Mouse (Mus musculus): ENCODE results near the gene Gm37240.
A peak's percentile ranks its signal among the peaks of the same experiment; 100 is the strongest.
"Not testable (repeated sequence)": the region's sequence is repeated elsewhere in the genome, so short reads cannot be mapped to it uniquely, and the experiment has no call there.

Gm37240 gene

DNA sequence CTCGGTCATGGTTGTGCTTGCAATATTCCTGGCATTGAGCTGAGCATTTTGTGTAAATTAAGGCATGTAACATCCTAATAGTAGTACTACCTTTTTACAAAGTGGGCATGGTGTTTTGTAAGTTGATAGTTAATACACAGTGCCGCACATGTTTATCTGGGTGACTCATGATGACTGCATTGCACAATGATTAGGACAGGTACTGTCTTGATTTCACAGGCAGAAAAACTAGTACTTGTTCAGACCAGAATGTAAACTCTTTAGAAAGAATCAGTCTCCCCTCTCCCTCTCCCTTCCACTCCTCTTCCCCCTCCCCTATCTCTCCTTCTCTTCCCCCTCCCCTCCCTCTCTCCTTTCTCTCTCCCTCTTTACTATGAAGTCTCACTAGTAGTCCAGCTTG lies 1284.6 kb downstream of the Gm37240 start:
- DNase-seq = no peak

GRCm38 (mm10) chr3:84601870-84602495 lies 1285.3 kb downstream of the Gm37240 start:
- no peak for DNase-seq

- DNase-seq = no peak
Measured at GRCm38 (mm10) chr3:84598756-84599155, 1288.6 kb downstream of the Gm37240 start.

DNA sequence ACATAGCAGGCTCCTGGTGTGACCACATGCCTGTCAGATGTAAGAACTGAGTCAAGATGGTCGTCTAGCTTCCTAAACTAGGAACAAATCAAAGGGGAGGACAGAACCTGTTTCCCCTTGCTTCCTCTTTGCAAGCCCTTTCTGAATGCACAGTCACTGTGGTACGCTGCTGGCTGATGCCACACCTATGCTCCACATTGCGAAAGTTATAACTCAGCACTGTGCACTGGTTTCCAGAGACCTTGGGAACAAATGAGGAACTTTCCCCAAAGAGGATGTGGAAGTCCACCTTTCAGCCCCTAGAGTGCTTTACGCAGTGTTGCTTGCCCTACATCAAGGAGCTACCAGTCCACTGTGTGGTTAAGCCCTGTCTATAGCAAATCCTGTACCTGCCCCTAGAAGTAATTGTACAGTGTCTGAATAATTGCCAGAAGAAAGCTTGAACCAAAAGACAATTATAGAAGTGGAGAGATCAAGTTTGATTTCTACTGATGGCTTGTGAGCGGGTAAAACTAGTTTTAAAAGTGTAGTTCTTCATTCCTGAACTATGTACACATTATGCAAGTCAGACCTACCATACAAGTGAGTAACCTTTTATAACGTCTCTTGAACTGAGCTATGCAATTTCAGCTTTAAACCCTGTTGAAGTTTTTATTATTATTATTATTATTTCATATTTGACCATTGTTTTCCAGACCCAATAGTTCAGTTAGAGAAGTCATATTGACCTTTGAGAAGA lies 1289.2 kb downstream of the Gm37240 start:
- no peak for DNase-seq

- DNase-seq = no peak
Measured at GRCm38 (mm10) chr3:84595677-84596234, 1291.6 kb downstream of the Gm37240 start.

GRCm38 (mm10) chr3:84594894-84595676 lies 1292.2 kb downstream of the Gm37240 start:
- DNase-seq = no peak

GRCm38 (mm10) chr3:84593274-84593673 lies 1294.0 kb downstream of the Gm37240 start, which contains the start of gene Tigd4:
TSS of gene Tigd4 (plus strand) at chr3:84593574.
- no peak for DNase-seq

GRCm38 (mm10) chr3:84586736-84587135 lies 1300.6 kb downstream of the Gm37240 start:
- no peak for DNase-seq

- DNase-seq = no peak
Measured at GRCm38 (mm10) chr3:84582913-84583276, 1304.4 kb downstream of the Gm37240 start.

GRCm38 (mm10) chr3:84582023-84582912 lies 1305.0 kb downstream of the Gm37240 start, which contains the start of gene Arfip1:
TSS of gene Arfip1 (minus strand) at chr3:84582625.
- DNase-seq = peak; percentile 95

- DNase-seq = no peak
Measured at GRCm38 (mm10) chr3:84581696-84582022, 1305.7 kb downstream of the Gm37240 start.

DNA sequence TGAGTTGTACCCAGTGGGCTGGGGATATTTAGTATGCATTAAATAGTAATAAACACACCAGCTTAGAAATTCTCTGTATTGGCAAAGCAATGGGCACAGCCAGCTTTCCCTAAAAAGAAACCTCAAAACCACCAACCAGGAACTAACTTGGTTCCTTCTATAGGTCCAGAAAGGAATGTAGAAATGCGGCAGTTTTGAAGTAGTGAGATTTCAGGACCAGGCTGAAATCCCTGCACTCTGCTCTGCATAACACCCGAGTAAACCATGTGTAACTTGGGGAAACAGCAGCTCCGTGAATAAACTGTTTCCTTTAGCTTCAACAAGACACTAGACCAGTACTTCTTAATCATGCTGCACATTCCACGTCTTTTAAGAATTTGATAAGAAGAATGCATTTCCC lies 1306.6 kb downstream of the Gm37240 start:
- no peak for DNase-seq

DNA sequence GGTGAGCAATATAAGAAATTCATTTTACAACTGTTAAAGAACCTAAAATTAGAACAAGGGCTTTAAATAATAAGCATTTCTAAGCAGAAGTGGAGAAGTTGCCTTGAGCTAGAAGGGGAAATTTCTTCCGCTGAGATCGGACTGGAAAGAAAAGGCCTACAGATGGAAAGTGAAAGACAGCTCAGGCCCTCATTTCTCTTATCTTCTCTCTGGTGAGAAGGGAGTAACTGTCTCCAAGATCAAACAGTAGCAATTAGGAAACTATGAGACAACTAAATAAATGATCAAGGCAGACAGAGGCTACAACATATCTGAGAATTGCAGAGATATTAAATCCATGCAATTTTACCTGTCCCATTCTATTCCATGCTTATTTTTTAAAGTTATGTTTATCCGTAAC lies 1316.8 kb downstream of the Gm37240 start:
- DNase-seq = no peak

DNA sequence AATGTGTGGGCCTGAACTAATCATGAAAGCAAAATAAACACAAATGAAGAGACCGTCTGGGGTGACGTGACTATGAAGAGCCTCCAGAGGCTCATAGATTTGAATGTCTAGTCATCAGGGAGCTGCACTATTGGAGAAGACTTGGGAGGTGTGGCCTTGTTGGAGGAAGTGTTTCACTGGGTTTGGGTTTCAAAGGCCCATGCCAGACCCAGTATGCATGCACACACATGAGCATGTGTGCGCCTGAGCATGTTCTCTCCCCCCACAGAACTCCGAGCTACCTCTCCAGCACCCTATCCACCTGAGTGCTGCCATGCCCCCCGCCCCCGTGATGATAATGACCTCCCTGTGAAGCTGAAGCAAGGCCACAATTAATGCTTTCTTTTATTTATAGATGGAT lies 1317.7 kb downstream of the Gm37240 start:
- no peak for DNase-seq

DNA sequence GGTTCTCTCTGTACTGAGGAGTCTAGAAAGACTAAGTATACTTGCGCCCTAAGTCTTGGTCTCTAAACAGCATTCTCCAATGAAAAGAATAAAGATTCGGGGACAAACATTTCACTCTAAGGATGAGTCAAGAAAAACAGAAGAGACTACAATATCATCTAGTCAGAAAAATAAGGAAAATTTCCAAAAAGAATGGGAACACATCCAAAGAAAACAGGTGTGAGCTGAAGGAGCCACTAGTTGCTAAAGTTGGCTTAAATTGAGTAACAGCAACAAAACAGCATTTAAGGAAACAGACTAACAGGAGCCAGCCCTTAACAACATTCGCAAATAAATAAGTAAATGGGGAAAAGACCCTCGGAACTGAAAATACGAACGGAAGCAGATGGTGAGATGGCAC lies 1318.8 kb downstream of the Gm37240 start:
- no peak for DNase-seq

- DNase-seq = no peak
Measured at GRCm38 (mm10) chr3:84563415-84563814, 1323.9 kb downstream of the Gm37240 start.

DNA sequence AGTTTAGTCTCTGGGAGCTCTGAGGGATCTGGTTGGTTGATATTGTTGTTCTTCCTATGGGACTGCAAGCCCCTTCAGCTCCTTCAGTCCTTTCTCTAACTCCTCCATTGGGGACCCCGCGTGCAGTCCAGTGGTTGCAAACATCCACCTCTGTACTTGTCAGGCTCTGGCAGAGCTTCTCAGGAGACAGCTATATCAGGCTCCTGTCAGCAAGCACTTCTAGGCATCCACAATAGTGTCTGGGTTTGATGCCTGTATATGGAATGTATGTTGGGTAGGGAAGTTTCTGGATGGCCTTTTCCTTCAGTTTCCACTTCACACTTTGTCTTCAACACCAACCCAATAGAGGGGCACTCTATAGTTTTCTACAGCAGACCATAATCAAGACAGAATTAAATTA lies 1324.4 kb downstream of the Gm37240 start:
- not testable (repeated sequence) for DNase-seq

DNA sequence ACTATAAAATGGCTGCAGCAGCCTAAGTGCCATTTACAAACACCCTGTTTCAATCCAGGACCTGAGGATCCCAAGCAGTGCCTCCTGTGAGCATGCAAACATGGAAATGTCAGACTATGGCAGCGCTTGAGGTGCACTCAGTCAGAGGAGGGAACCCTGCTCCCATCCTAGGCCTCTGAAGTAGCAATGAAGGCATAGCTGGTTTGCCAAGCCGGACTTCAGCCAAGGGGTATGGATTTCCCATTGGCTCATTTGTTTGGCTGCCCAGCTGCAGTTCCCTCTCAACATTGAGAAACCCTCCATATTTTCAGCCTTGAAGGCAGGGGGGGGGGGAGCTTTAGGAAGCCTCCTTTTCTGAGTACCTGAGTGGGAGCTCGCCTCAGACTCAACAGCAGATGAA lies 1329.0 kb downstream of the Gm37240 start:
- no peak for DNase-seq

DNA sequence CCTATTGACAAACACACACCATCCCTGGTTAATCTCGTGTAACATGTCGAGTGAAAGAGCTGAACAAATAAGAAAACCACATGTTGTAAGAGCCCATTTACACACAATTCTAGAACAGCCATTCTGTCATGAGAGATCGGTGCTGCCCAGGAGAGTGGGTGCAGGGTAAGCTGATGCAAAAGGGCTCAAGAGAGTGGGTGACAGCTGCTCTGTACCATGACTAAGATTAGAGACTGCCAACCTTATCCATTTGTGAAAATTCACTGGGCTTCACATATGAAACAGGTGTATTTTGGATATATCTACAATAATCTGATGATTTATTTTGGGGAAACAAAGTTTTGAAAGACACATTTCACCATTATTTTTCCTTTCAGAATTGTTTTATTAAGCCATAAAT lies 1331.5 kb downstream of the Gm37240 start:
- DNase-seq = no peak

GRCm38 (mm10) chr3:84547177-84547576 lies 1340.1 kb downstream of the Gm37240 start:
- DNase-seq = no peak

GRCm38 (mm10) chr3:84542450-84542849 lies 1344.9 kb downstream of the Gm37240 start:
- not testable (repeated sequence) for DNase-seq

- DNase-seq = no peak
Measured at GRCm38 (mm10) chr3:84541881-84542280, 1345.4 kb downstream of the Gm37240 start.

- DNase-seq = no peak
Measured at GRCm38 (mm10) chr3:84540640-84541039, 1346.7 kb downstream of the Gm37240 start.
